Mouse (Mus musculus) CH12.LX (cell line): ENCODE measurements around the gene Aig1.

Experiments used
- ETS1 ChIP-seq: conservative IDR thresholded peaks from 2 replicates; pipeline ENCODE4 v1.6.1; 2012; ENCODE audit warnings: low read depth, mild to moderate bottlenecking, inconsistent platforms, low read length, improper control_type of control experiment, moderate library complexity
- ZMIZ1 ChIP-seq: IDR thresholded peaks from 2 replicates; pipeline ENCODE4 v1.6.1; 2012; ENCODE audit warnings: low read depth, mild to moderate bottlenecking, inconsistent platforms, low read length, improper control_type of control experiment

DNA sequence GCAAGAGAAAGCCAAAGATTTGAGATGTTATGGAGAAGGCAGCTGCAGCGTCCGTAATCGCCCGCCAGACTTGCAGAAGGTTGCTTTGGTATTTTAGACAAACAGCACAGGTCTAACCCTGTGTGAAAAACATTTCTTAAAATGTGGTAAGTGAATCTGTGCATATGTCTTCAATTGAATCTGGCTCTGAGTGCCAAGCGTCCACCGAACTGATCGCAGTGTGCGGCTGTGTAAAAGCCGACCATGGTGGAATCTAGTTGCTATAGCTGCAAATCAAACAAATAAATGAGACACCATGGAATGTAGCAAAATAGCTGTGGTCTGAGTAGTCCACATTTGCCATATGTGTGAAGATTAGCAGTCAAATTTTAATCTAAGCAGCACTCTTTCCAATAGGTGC is 80.7 kb downstream of the Aig1 start:
- TF ChIP-seq ZMIZ1 (no peak), ETS1 (no peak)
